Mouse (Mus musculus): ENCODE measurements around the gene Pard6a. TPM values are rescaled to one million over a fixed set of nuclear protein-coding genes. Genes with fewer than 3 reads are reported as not detected.

Gene Pard6a
- polyA plus RNA-seq, 1 experiment: 18.7 TPM

DNA sequence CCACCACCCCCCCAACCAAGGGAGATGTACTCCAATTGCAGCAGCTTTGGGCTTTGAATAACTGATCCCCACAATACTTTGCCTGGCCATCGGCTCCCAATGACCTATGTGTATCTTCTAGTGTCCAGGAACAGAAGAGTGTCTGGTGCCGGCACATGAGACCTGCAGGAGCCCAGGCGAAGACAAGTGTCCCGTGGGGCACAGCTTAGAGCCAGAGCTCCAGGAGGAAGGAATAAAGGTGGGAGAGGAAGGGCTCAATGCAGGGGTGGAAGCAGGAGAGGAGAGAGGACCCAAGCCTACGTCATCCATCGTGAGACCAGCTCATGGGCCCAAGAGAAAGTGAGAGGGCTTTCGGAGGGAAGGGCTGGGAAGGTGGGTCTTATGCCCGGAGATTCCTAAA, 7.7 kb downstream of the Pard6a start:
- TF ChIP-seq POLR2A (IDR thresholded peaks at IDR 0.05; ENCODE audit: low read depth, low read length) (no peak), CTCF (conservative IDR thresholded peaks at IDR 0.05; ENCODE audit: insufficient read depth, insufficient read length, low read depth, low read length) (no peak)
- H3K27ac ChIP-seq (ENCODE audit: insufficient read depth, low read depth, low read length): no peak overlapping the region
- WGBS: 95% methylated on average over 8 of the region's 8 CpGs

GRCm38 (mm10) chr8:105709317-105709716, 8.4 kb downstream of the Pard6a start:
- H3K27ac ChIP-seq (ENCODE audit: insufficient read depth, low read depth, low read length): no peak overlapping the region
- peaks cover 3% of the 10 kb centered on the region; the same call in 1 of the 2 replicates for H3K4me1 ChIP-seq (ENCODE audit: control insufficient read depth, insufficient read depth, low read length)
- DNase-seq: no peak
- H3K27me3 ChIP-seq (replicated peaks; ENCODE audit: control insufficient read depth, insufficient read depth, low read length): no peaks in the 10 kb centered on the region
- TF ChIP-seq POLR2A (IDR thresholded peaks at IDR 0.05; ENCODE audit: low read depth, low read length) (no peak), CTCF (conservative IDR thresholded peaks at IDR 0.05; ENCODE audit: insufficient read depth, insufficient read length, low read depth, low read length) (no peak)
- H3K4me3 ChIP-seq (ENCODE audit: insufficient read depth, low read depth, low read length): no peak overlapping the region
- no peaks in the 10 kb centered on the region for H3K36me3 ChIP-seq (ENCODE audit: control insufficient read depth, insufficient read depth, low read length)
- WGBS: 82% methylated on average over 14 of the region's 14 CpGs

More for the DNA sequence above, 7.7 kb downstream of the Pard6a start:
- no peak for DNase-seq
- no peaks in the 10 kb centered on the region for H3K27me3 ChIP-seq (replicated peaks; ENCODE audit: control insufficient read depth, insufficient read depth, low read length)
- H3K4me3 ChIP-seq (ENCODE audit: insufficient read depth, low read depth, low read length): no peak overlapping the region
- H3K4me1 ChIP-seq (ENCODE audit: control insufficient read depth, insufficient read depth, low read length): peaks cover 3% of the 10 kb centered on the region; the same call in 1 of the 2 replicates
- H3K36me3 ChIP-seq (ENCODE audit: control insufficient read depth, insufficient read depth, low read length): no peaks in the 10 kb centered on the region

GRCm38 (mm10) chr8:105712286-105712685, 11.3 kb downstream of the Pard6a start:
- Histone ChIP-seq H3K27ac (ENCODE audit: insufficient read depth, low read depth, low read length) (no peak overlapping the region), H3K27me3 (replicated peaks; ENCODE audit: control insufficient read depth, insufficient read depth, low read length) (no peaks in the 10 kb centered on the region), H3K36me3 (ENCODE audit: control insufficient read depth, insufficient read depth, low read length) (no peaks in the 10 kb centered on the region), H3K4me3 (ENCODE audit: insufficient read depth, low read depth, low read length) (no peak overlapping the region), H3K4me1 (ENCODE audit: control insufficient read depth, insufficient read depth, low read length) (peaks cover 3% of the 10 kb centered on the region; the same call in 1 of the 2 replicates)
- no peak for DNase-seq
- WGBS: 81% methylated on average over 3 of the region's 3 CpGs
- TF ChIP-seq POLR2A (IDR thresholded peaks at IDR 0.05; ENCODE audit: low read depth, low read length) (no peak), CTCF (conservative IDR thresholded peaks at IDR 0.05; ENCODE audit: insufficient read depth, insufficient read length, low read depth, low read length) (no peak)

- H3K36me3 ChIP-seq (ENCODE audit: control insufficient read depth, insufficient read depth, low read length): no peaks in the 10 kb centered on the region
- DNase-seq: peak; percentile 90
- H3K4me1 ChIP-seq (ENCODE audit: control insufficient read depth, insufficient read depth, low read length): no peaks in the 10 kb centered on the region
- TF ChIP-seq CTCF (conservative IDR thresholded peaks at IDR 0.05; ENCODE audit: insufficient read depth, insufficient read length, low read depth, low read length): peak; percentile 89
- TF ChIP-seq POLR2A (IDR thresholded peaks at IDR 0.05; ENCODE audit: low read depth, low read length): no peak
- WGBS: 2% methylated on average over 3 of the region's 3 CpGs
- H3K27me3 ChIP-seq (replicated peaks; ENCODE audit: control insufficient read depth, insufficient read depth, low read length): no peaks in the 10 kb centered on the region
- H3K4me3 ChIP-seq (ENCODE audit: insufficient read depth, low read depth, low read length): no peak overlapping the region
- H3K27ac ChIP-seq (ENCODE audit: insufficient read depth, low read depth, low read length): no peak overlapping the region
These were observed 13.2 kb downstream of the Pard6a start for GRCm38 (mm10) chr8:105714139-105714538.

DNA sequence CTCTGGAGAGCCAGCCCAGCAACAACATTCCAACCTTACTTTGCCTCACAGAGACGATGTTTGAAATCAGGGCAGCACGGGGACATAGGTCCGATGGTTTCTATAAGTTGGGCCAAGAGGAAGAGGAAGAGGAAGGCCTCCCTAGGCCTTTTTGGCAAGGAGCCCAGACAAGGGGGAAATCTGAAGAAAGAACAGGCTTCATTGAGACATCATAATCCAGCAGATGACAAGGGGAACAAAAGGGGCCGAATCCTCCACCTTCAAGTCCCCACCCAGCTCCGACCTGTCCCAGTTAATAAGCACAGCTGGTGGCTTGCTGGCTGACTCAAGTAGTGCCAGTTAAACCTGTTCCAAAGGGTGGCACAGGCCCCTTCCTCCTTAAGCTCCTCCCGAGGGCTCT, 14.1 kb downstream of the Pard6a start:
- DNase-seq: peak; percentile 54
- TF ChIP-seq CTCF (conservative IDR thresholded peaks at IDR 0.05; ENCODE audit: insufficient read depth, insufficient read length, low read depth, low read length) (no peak), POLR2A (IDR thresholded peaks at IDR 0.05; ENCODE audit: low read depth, low read length) (no peak)
- H3K27ac ChIP-seq (ENCODE audit: insufficient read depth, low read depth, low read length): peak overlapping the region; percentile 16; the same call in 1 of the 2 replicates
- no peaks in the 10 kb centered on the region for H3K4me1 ChIP-seq (ENCODE audit: control insufficient read depth, insufficient read depth, low read length)
- no peaks in the 10 kb centered on the region for H3K36me3 ChIP-seq (ENCODE audit: control insufficient read depth, insufficient read depth, low read length)
- 62% methylated on average over 6 of the region's 6 CpGs for WGBS
- H3K4me3 ChIP-seq (ENCODE audit: insufficient read depth, low read depth, low read length): no peak overlapping the region
- H3K27me3 ChIP-seq (replicated peaks; ENCODE audit: control insufficient read depth, insufficient read depth, low read length): no peaks in the 10 kb centered on the region

DNA sequence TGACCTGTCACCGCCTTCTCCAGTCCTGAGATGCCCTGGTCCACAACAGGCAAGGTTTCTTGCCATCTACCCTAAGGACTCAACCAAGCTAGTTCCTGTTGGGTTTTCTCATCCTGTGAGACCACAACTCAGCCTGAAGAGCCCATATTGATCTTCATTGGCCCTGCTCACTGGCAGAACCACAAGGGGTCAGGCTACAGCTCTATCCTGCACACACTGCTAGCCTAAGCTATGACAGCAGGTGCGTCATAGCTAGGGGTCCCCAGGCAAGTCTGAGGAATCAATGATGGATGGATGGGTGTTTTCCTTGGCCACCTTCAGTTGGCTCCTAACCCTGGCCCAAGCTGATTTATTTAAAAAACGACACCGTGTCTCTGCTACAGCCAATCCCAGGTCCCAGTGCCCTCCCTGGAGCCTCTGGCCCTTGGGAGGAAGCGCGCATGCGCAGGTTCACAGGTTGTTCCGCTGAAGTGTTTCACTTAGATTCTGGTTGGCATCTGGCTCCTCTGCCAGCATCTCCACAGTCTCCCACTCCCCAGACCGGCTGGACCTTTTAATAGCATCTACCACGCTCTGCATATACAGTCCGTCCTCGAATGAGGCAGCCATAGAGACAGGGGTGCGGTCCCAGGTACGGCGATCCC, 15.5 kb downstream of the Pard6a start:
- WGBS: 93% methylated on average over 15 of the region's 15 CpGs
- H3K4me3 ChIP-seq (ENCODE audit: insufficient read depth, low read depth, low read length): no peak overlapping the region

DNA sequence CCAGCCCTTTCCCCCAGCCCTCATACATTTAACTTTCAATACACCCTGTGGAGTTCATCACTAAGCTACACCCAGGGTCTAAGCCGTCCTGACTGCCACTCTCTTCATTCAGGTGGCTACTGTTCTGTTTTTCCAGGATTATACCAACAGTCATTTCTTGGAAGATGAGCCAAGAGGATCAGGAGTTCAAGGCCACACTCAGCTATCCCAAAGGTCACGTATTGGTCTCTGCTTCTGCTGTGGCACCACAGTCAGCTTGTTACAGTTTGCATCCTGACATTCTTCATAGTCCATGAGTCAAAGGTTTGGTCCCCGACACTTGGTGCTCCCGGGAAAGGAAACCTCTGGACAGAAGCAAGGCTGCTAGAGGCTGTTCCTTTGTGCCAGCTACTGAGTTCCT, 18.7 kb downstream of the Pard6a start:
- Histone ChIP-seq H3K4me1 (ENCODE audit: control insufficient read depth, insufficient read depth, low read length) (no peaks in the 10 kb centered on the region), H3K27ac (ENCODE audit: insufficient read depth, low read depth, low read length) (no peak overlapping the region), H3K4me3 (ENCODE audit: insufficient read depth, low read depth, low read length) (no peak overlapping the region), H3K27me3 (replicated peaks; ENCODE audit: control insufficient read depth, insufficient read depth, low read length) (no peaks in the 10 kb centered on the region), H3K36me3 (ENCODE audit: control insufficient read depth, insufficient read depth, low read length) (no peaks in the 10 kb centered on the region)
- no peak for DNase-seq
- 73% methylated on average over 4 of the region's 4 CpGs for WGBS
- TF ChIP-seq POLR2A (IDR thresholded peaks at IDR 0.05; ENCODE audit: low read depth, low read length): no peak
- no peak for TF ChIP-seq CTCF (conservative IDR thresholded peaks at IDR 0.05; ENCODE audit: insufficient read depth, insufficient read length, low read depth, low read length)

More for the DNA sequence above, 15.5 kb downstream of the Pard6a start:
- no peaks in the 10 kb centered on the region for H3K4me1 ChIP-seq (ENCODE audit: control insufficient read depth, insufficient read depth, low read length)
- DNase-seq: no peak
- no peaks in the 10 kb centered on the region for H3K36me3 ChIP-seq (ENCODE audit: control insufficient read depth, insufficient read depth, low read length)
- H3K27ac ChIP-seq (ENCODE audit: insufficient read depth, low read depth, low read length): no peak overlapping the region
- no peaks in the 10 kb centered on the region for H3K27me3 ChIP-seq (replicated peaks; ENCODE audit: control insufficient read depth, insufficient read depth, low read length)
- no peak for TF ChIP-seq CTCF (conservative IDR thresholded peaks at IDR 0.05; ENCODE audit: insufficient read depth, insufficient read length, low read depth, low read length)
- no peak for TF ChIP-seq POLR2A (IDR thresholded peaks at IDR 0.05; ENCODE audit: low read depth, low read length)
